Mouse (Mus musculus): Measurements from ENCODE around the gene Gpbar1.

DNA sequence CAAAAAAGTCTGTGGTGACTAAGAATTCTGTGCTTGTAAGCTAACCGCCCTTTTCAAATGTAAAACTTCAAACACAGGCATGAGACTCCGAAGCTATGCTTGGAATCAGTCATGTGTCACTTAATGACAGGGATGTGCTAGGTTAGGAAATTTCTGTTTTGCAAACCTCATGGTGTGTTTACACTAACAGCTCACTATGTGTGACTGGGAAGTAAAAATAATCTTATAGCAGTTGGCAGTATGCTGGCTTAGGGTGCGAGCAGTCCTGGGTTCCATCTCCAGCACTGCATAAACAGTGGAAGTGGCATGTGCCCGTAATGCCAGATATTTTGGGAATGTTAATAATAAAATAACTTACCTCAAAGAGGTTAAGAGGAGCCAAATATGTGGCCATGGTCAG lies 26.6 kb downstream of the Gpbar1 start:
- TF ChIP-seq POLR2A (IDR thresholded peaks at IDR 0.05; ENCODE audit: control insufficient read depth, low read depth, low read length) (no peak), CTCF (IDR thresholded peaks at IDR 0.05; ENCODE audit: control insufficient read depth, insufficient read depth, insufficient replicate concordance, low read depth, low read length) (no peak)

Data from testis, adult 2 months (tissue).